Mouse (Mus musculus) myocyte (in vitro differentiated cells): ENCODE data around the gene Dpp7. TPM values are rescaled to one million over a fixed set of nuclear protein-coding genes. Genes with fewer than 3 reads are reported as not detected.
A peak's percentile ranks its signal among the peaks of the same experiment; 100 is the strongest.

Experiments
- H3K27me3 ChIP-seq: one replicate; pipeline ENCODE4 v1.6.1; 2011; ENCODE audit not compliant: control insufficient read depth, insufficient read depth, insufficient read length
- H3K36me3 ChIP-seq: one replicate; pipeline ENCODE4 v1.6.1; 2011; ENCODE audit not compliant: control insufficient read depth, insufficient read depth
- H3K4me2 ChIP-seq: one replicate; pipeline ENCODE4 v1.6.1; 2011; ENCODE audit warnings: low read depth, control low read depth
- H3K4me3 ChIP-seq: one replicate; pipeline ENCODE4 v1.5.1; 2011; ENCODE audit warnings: mild to moderate bottlenecking, control low read depth, moderate library complexity
- H3K79me2 ChIP-seq: one replicate; pipeline ENCODE4 v1.6.1; 2011; ENCODE audit not compliant: control insufficient read depth, insufficient read depth
- H3ac ChIP-seq: one replicate; pipeline ENCODE4 v1.6.1; 2011; ENCODE audit not compliant: control insufficient read depth, insufficient read length
- CEBPB ChIP-seq: IDR thresholded peaks from 2 replicates; pipeline ENCODE4 v1.6.1; 2011; ENCODE audit warnings: mild to moderate bottlenecking, moderate library complexity; ENCODE audit not compliant: poor library complexity, insufficient read depth, severe bottlenecking
- E2F4 ChIP-seq: IDR thresholded peaks from one replicate; pipeline ENCODE4 v1.6.1; 2011; ENCODE audit warnings: mild to moderate bottlenecking, control low read depth, moderate library complexity; ENCODE audit not compliant: insufficient read depth
- MAX ChIP-seq: IDR thresholded peaks from one replicate; pipeline ENCODE4 v1.6.1; 2011; ENCODE audit warnings: low read depth, mild to moderate bottlenecking, control low read depth
- MYOD1 ChIP-seq, 3 experiments: IDR thresholded peaks; one replicate each; pipeline ENCODE4 v1.6.1; 2011; ENCODE audit warnings: control low read depth in 2 of 3, low read depth in 2 of 3, mild to moderate bottlenecking in 2 of 3, moderate library complexity in 1 of 3; ENCODE audit not compliant: insufficient read length in 2 of 3, control insufficient read depth in 1 of 3
- MYOG ChIP-seq, 3 experiments: IDR thresholded peaks; one replicate each; pipeline ENCODE4 v1.6.1; 2011; ENCODE audit warnings: control low read depth in 2 of 3, low read depth in 2 of 3, mild to moderate bottlenecking in 2 of 3; ENCODE audit not compliant: insufficient read length in 2 of 3, control insufficient read depth in 1 of 3, insufficient read depth in 1 of 3
- POLR2A ChIP-seq: IDR thresholded peaks from one replicate; pipeline ENCODE4 v1.6.1; 2011; ENCODE audit warnings: low read depth, mild to moderate bottlenecking, control low read depth, moderate library complexity; ENCODE audit not compliant: insufficient read length
- POLR2AphosphoS2 ChIP-seq: IDR thresholded peaks from one replicate; pipeline ENCODE4 v1.6.1; 2011; ENCODE audit warnings: low read depth, control low read depth; ENCODE audit not compliant: insufficient read length
- REST ChIP-seq: IDR thresholded peaks from one replicate; pipeline ENCODE4 v1.6.1; 2011; ENCODE audit warnings: mild to moderate bottlenecking, control low read depth, moderate library complexity; ENCODE audit not compliant: insufficient read depth, insufficient read length
- SRF ChIP-seq: IDR thresholded peaks from one replicate; pipeline ENCODE4 v1.6.1; 2011; ENCODE audit warnings: low read depth; ENCODE audit not compliant: control insufficient read depth, insufficient read length
- TCF12 ChIP-seq: IDR thresholded peaks from one replicate; pipeline ENCODE4 v1.6.1; 2011; ENCODE audit warnings: mild to moderate bottlenecking, control low read depth; ENCODE audit not compliant: poor library complexity, insufficient read depth, severe bottlenecking
- TCF3 ChIP-seq: IDR thresholded peaks from one replicate; pipeline ENCODE4 v1.6.1; 2011; ENCODE audit warnings: low read depth, control low read depth; ENCODE audit not compliant: insufficient read length
- USF1 ChIP-seq: IDR thresholded peaks from one replicate; pipeline ENCODE4 v1.6.1; 2011; ENCODE audit warnings: low read depth, mild to moderate bottlenecking, control low read depth, moderate library complexity
- polyA plus RNA-seq: library from polyadenylated mRNA; unstranded; fragments of >200 nt; fragmentation: generic; extraction: Trizol; gene quantifications from one replicate; pipeline ENCODE4 v1.2.1, GENCODE M21; 2012; ENCODE audit warnings: missing spikeins

Gene Dpp7
- polyA plus RNA-seq, 1 experiment: 43.0 TPM

DNA sequence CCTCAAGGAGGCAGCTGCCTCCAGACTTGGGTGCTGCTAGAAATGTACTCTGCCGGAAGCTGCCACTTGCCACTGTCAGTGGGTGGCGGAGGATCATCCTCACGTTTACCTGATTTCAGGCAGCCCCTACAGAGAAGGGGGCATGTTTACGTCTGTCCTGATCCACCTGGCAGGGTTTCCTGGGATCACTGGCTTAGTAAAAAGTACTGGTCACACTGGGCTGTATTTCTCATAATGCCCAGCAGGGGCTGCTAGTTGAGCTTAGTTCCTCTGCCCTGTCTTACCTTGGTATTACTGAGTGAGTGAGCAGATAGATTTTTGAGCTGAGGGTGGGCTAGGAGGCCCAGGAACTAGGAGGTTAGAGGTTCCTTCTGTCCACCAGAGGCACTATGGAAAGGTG, 20.4 kb upstream of the Dpp7 start:
- Histone ChIP-seq H3K4me2 (no peak overlapping the region), H3K79me2 (no peaks in the 10 kb centered on the region), H3ac (no peak overlapping the region), H3K36me3 (peaks cover 7% of the 10 kb centered on the region), H3K27me3 (no peaks in the 10 kb centered on the region), H3K4me3 (no peak overlapping the region)
- TF ChIP-seq MAX (no peak), TCF12 (no peak), E2F4 (no peak), POLR2AphosphoS2 (no peak), MYOG (IDR thresholded peaks at IDR 0.05; ENCODE audit: control insufficient read depth in 1 of 3, insufficient read depth in 1 of 3, insufficient read length in 2 of 3, low read depth in 2 of 3) (no peak), MYOD1 (IDR thresholded peaks at IDR 0.05; ENCODE audit: control insufficient read depth in 1 of 3, insufficient read length in 2 of 3, low read depth in 2 of 3) (no peak)

DNA sequence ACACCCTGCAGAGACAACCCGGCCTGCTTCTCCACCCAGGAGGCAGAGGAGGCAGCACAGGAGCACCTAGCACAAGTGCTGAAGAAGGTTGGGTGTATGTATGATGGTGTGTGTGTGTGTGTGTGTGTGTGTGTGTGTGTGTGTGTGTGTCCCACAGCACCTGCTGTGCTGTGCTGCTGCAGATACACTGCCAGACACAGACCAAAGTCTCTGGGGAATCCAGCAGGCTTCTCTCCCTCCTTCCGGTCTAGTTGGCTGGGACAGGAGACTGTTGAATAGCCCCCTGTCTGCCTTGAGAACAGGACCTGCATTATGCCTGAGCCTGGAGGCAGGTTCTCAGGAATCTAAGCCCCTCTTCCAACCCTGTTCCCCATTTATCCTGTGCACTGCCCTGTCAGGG, 17.3 kb upstream of the Dpp7 start:
- Histone ChIP-seq H3K27me3 (no peaks in the 10 kb centered on the region), H3ac (peak overlapping the region; percentile 67), H3K4me2 (peak overlapping the region; percentile 89), H3K4me3 (peak overlapping the region; percentile 49), H3K36me3 (peaks cover 7% of the 10 kb centered on the region), H3K79me2 (no peaks in the 10 kb centered on the region)
- TF ChIP-seq E2F4 (no peak), TCF3 (no peak), TCF12 (no peak), REST (no peak), MYOG (IDR thresholded peaks at IDR 0.05; ENCODE audit: control insufficient read depth in 1 of 3, insufficient read depth in 1 of 3, insufficient read length in 2 of 3, low read depth in 2 of 3) (peak in 2 of 3 experiments; percentile 51), MAX (no peak), POLR2AphosphoS2 (no peak), SRF (no peak), USF1 (no peak), POLR2A (no peak), MYOD1 (IDR thresholded peaks at IDR 0.05; ENCODE audit: control insufficient read depth in 1 of 3, insufficient read length in 2 of 3, low read depth in 2 of 3) (peak in 2 of 3 experiments; percentile 49 to 63), CEBPB (no peak)

- H3K4me3 ChIP-seq: peak overlapping the region; percentile 49
- H3K4me2 ChIP-seq: peak overlapping the region; percentile 89
- peaks cover 5% of the 10 kb centered on the region for H3K36me3 ChIP-seq
- H3K79me2 ChIP-seq: no peaks in the 10 kb centered on the region
- H3K27me3 ChIP-seq: no peaks in the 10 kb centered on the region
- no peak for TF ChIP-seq CEBPB
- TF ChIP-seq USF1: no peak
- no peak for TF ChIP-seq E2F4
- TF ChIP-seq SRF: no peak
- no peak for TF ChIP-seq POLR2A
- no peak for TF ChIP-seq REST
- TF ChIP-seq TCF12: no peak
- TF ChIP-seq MYOD1 (IDR thresholded peaks at IDR 0.05; ENCODE audit: control insufficient read depth in 1 of 3, insufficient read length in 2 of 3, low read depth in 2 of 3): no peak
- no peak for TF ChIP-seq MAX
- no peak for TF ChIP-seq TCF3
- TF ChIP-seq POLR2AphosphoS2: no peak
- H3ac ChIP-seq: peak overlapping the region; percentile 67
These were observed 16.7 kb upstream of the Dpp7 start for GRCm38 (mm10) chr2:25372644-25373391.

DNA sequence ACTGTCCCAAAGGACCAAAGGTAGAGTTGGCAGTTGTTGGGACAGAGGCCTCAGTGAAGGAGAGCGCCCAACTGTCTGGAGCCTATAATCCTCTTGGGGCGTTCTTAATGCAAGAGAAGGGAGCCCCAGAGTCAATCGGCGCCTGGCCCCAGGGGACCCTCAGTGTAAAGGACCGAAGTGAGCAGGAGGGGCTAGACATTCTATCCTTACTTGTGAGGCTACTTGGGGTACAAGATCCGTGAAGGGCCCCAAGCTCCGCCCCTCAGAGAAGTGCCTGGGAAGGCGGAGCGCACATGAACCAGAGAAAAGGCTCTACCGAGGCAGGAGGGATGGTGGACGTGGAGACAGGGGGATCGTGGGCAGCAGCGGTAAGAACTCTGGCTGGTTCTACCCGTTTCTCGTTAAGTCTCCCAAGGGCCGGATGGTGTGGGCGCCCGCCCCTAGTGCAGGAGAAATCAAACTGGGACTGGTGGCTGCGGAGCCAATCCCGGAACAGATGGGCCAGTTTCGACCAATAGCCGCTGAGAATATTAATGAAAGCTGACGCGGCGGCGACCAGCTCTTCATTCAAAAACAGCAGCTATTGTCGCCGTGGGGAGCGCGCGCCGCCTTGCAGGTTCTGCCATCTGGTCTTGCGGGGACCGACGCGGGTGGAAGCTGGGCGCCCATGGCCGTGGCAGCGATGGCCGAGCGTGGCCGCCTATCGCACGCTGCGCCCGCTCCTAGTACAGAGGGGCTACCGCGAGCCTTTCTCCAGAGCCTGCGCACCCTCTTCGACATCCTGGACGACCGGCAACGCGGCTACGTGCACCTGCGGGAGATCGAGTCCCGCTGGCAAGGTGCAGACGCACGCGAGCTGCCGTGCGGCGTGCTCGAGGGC, 15.8 kb upstream of the Dpp7 start, which contains the start of gene Sapcd2:
Gene Sapcd2, plus strand, starts transcription at position 558 of the 880 bp plus-strand sequence.
- no peaks in the 10 kb centered on the region for H3K27me3 ChIP-seq
- TF ChIP-seq USF1: no peak
- peak; percentile 73 for TF ChIP-seq POLR2AphosphoS2
- peak; percentile 14 for TF ChIP-seq REST
- peak; percentile 89 for TF ChIP-seq POLR2A
- no peak for TF ChIP-seq MYOD1 (IDR thresholded peaks at IDR 0.05; ENCODE audit: control insufficient read depth in 1 of 3, insufficient read length in 2 of 3, low read depth in 2 of 3)
- TF ChIP-seq TCF3: no peak
- no peak for TF ChIP-seq TCF12
- peak in 1 of 3 experiments; percentile 17 for TF ChIP-seq MYOG (IDR thresholded peaks at IDR 0.05; ENCODE audit: control insufficient read depth in 1 of 3, insufficient read depth in 1 of 3, insufficient read length in 2 of 3, low read depth in 2 of 3)
- TF ChIP-seq E2F4: peak; percentile 93

More for the DNA sequence above, 15.8 kb upstream of the Dpp7 start, which contains the start of gene Sapcd2:
- Histone ChIP-seq H3ac (peak within 1 kb of the TSS; percentile 67), H3K4me2 (peak within 1 kb of the TSS; percentile 89), H3K79me2 (no peaks in the 10 kb centered on the region), H3K4me3 (peak within 1 kb of the TSS; percentile 49), H3K36me3 (no peaks in the 10 kb centered on the region)
